Mouse (Mus musculus) brown adipose tissue, adult 24 weeks (tissue): ENCODE results near the gene Eng. TPM values are rescaled to one million over a fixed set of nuclear protein-coding genes. Genes with fewer than 3 reads are reported as not detected.
A peak's percentile ranks its signal among the peaks of the same experiment; 100 is the strongest.

Experiments used
- H3K27ac ChIP-seq: fragments of 200-500 bp; replicated peaks from 2 replicates; pipeline ENCODE4 v1.5.1; 2012; ENCODE audit warnings: low read depth, mild to moderate bottlenecking, low read length
- H3K4me1 ChIP-seq: fragments of 200-500 bp; 2 replicates; pipeline ENCODE4 v1.6.1; 2012; ENCODE audit warnings: low read length, mixed read lengths; ENCODE audit not compliant: control insufficient read depth, insufficient read depth, insufficient read length
- H3K4me3 ChIP-seq: fragments of 200-500 bp; 2 replicates; pipeline ENCODE4 v1.5.1; 2012; ENCODE audit warnings: low read depth, mild to moderate bottlenecking, low read length, moderate library complexity; ENCODE audit not compliant: insufficient read depth
- polyA plus RNA-seq: library from polyadenylated mRNA; stranded (reverse); fragments of >200 nt; gene quantifications from 2 replicates; pipeline ENCODE4 v1.2.4, GENCODE M21; 2012; ENCODE audit not compliant: missing spikeins, insufficient read depth, insufficient read length

Eng gene
- polyA plus RNA-seq, 1 experiment: 22.4 TPM

GRCm38 (mm10) chr2:32691041-32691440 lies 44.6 kb downstream of the Eng start:
- Histone ChIP-seq H3K27ac (no peak overlapping the region), H3K4me1 (peaks cover 4% of the 10 kb centered on the region)

GRCm38 (mm10) chr2:32692496-32692895 lies 46.1 kb downstream of the Eng start:
- no peak overlapping the region for H3K4me3 ChIP-seq
- H3K27ac ChIP-seq: no peak overlapping the region
- H3K4me1 ChIP-seq: peaks cover 4% of the 10 kb centered on the region

More at GRCm38 (mm10) chr2:32691041-32691440, 44.6 kb downstream of the Eng start:
- no peak overlapping the region for H3K4me3 ChIP-seq

- H3K27ac ChIP-seq: no peak overlapping the region
- H3K4me3 ChIP-seq: peak overlapping the region; percentile 73
- H3K4me1 ChIP-seq: peaks cover 4% of the 10 kb centered on the region
Measured at GRCm38 (mm10) chr2:32693282-32693681, 46.9 kb downstream of the Eng start.

- Histone ChIP-seq H3K27ac (peak overlapping the region; percentile 54), H3K4me1 (peaks cover 4% of the 10 kb centered on the region), H3K4me3 (peak overlapping the region; percentile 73)
Measured at GRCm38 (mm10) chr2:32693823-32694411, 47.5 kb downstream of the Eng start.

- Histone ChIP-seq H3K27ac (peak overlapping the region; percentile 54; the same call in 1 of the 2 replicates), H3K4me1 (peaks cover 4% of the 10 kb centered on the region), H3K4me3 (peak overlapping the region; percentile 70)
Measured at GRCm38 (mm10) chr2:32694691-32695090, 48.3 kb downstream of the Eng start.

GRCm38 (mm10) chr2:32699680-32700079 lies 53.3 kb downstream of the Eng start:
- Histone ChIP-seq H3K4me1 (peaks cover 3% of the 10 kb centered on the region; the same call in 1 of the 2 replicates), H3K4me3 (no peak overlapping the region), H3K27ac (no peak overlapping the region)

- Histone ChIP-seq H3K27ac (no peak overlapping the region), H3K4me1 (peaks cover 3% of the 10 kb centered on the region; the same call in 1 of the 2 replicates), H3K4me3 (no peak overlapping the region)
Measured at GRCm38 (mm10) chr2:32700966-32701743, 54.8 kb downstream of the Eng start.

GRCm38 (mm10) chr2:32703046-32703445 lies 56.7 kb downstream of the Eng start:
- no peak overlapping the region for H3K4me3 ChIP-seq
- H3K27ac ChIP-seq: no peak overlapping the region
- H3K4me1 ChIP-seq: peaks cover 3% of the 10 kb centered on the region; the same call in 1 of the 2 replicates

- Histone ChIP-seq H3K27ac (no peak within 1 kb of the TSS), H3K4me1 (peaks cover 3% of the 10 kb centered on the region; the same call in 1 of the 2 replicates), H3K4me3 (no peak within 1 kb of the TSS)
Measured at GRCm38 (mm10) chr2:32704021-32704421, 57.6 kb downstream of the Eng start, which contains the start of gene Fpgs. TSS of gene Fpgs (minus strand) at chr2:32704145.

- H3K4me1 ChIP-seq: peaks cover 3% of the 10 kb centered on the region; the same call in 1 of the 2 replicates
- no peak overlapping the region for H3K27ac ChIP-seq
Measured at GRCm38 (mm10) chr2:32705018-32705417, 58.6 kb downstream of the Eng start.

GRCm38 (mm10) chr2:32706971-32707370 lies 60.6 kb downstream of the Eng start:
- no peak overlapping the region for H3K27ac ChIP-seq
- no peak overlapping the region for H3K4me3 ChIP-seq
- H3K4me1 ChIP-seq: peaks cover 7% of the 10 kb centered on the region

More at GRCm38 (mm10) chr2:32705018-32705417, 58.6 kb downstream of the Eng start:
- H3K4me3 ChIP-seq: no peak overlapping the region

GRCm38 (mm10) chr2:32708643-32709042 lies 62.2 kb downstream of the Eng start:
- Histone ChIP-seq H3K27ac (no peak overlapping the region), H3K4me3 (no peak overlapping the region), H3K4me1 (peaks cover 7% of the 10 kb centered on the region)

GRCm38 (mm10) chr2:32709521-32710137 lies 63.2 kb downstream of the Eng start:
- H3K27ac ChIP-seq: no peak overlapping the region
- peaks cover 11% of the 10 kb centered on the region; the same call in 1 of the 2 replicates for H3K4me1 ChIP-seq
- H3K4me3 ChIP-seq: no peak overlapping the region

- peaks cover 12% of the 10 kb centered on the region; the same call in 1 of the 2 replicates for H3K4me1 ChIP-seq
- no peak overlapping the region for H3K27ac ChIP-seq
- H3K4me3 ChIP-seq: peak overlapping the region; percentile 16; the same call in 1 of the 2 replicates
Measured at GRCm38 (mm10) chr2:32710425-32710824, 64.0 kb downstream of the Eng start.
